Mouse (Mus musculus) forebrain, embryonic 11.5 days (tissue): Measurements from ENCODE around the gene Mycbp2. TPM values are rescaled to one million over a fixed set of nuclear protein-coding genes. Genes with fewer than 3 reads are reported as not detected.

ENCODE experiments used
- ATAC-seq: fragments of 200-750 bp; cut with Nextera tagmentation; replicated peaks from 2 replicates; pipeline ENCODE4 v1.8.0; 2017; ENCODE audit warnings: moderate TSS enrichment; ENCODE audit not compliant: low FRiP score
- DNase-seq: peaks from one replicate; pipeline ENCODE4 v3.0.0-alpha.2; 2017; ENCODE audit warnings: low spot score
- H3K27ac ChIP-seq: fragments of 300-500 bp; sonication (generic); 2 replicates; pipeline ENCODE4 v1.5.1; 2014; ENCODE audit warnings: low read depth, low read length
- H3K27me3 ChIP-seq: fragments of 300-500 bp; sonication (generic); 2 replicates; pipeline ENCODE4 v1.6.1; 2014; ENCODE audit warnings: mild to moderate bottlenecking, low read length, mixed read lengths; ENCODE audit not compliant: control insufficient read depth, insufficient read depth
- H3K36me3 ChIP-seq: fragments of 300-500 bp; sonication (generic); 2 replicates; pipeline ENCODE4 v1.6.1; 2014; ENCODE audit warnings: mild to moderate bottlenecking, low read length, moderate library complexity, mixed read lengths; ENCODE audit not compliant: control insufficient read depth, insufficient read depth
- H3K4me1 ChIP-seq: fragments of 300-500 bp; sonication (generic); replicated peaks from 2 replicates; pipeline ENCODE4 v1.6.1; 2014; ENCODE audit warnings: low read length, mixed read lengths; ENCODE audit not compliant: control insufficient read depth, insufficient read depth
- H3K4me2 ChIP-seq: fragments of 300-500 bp; sonication (generic); 2 replicates; pipeline ENCODE4 v1.6.1; 2014; ENCODE audit warnings: low read depth, mild to moderate bottlenecking, low read length, moderate library complexity, mixed read lengths; ENCODE audit not compliant: severe bottlenecking
- H3K4me3 ChIP-seq: fragments of 300-500 bp; sonication (generic); 2 replicates; pipeline ENCODE4 v1.5.1; 2014; ENCODE audit warnings: low read depth, low read length
- H3K9ac ChIP-seq: fragments of 300-500 bp; sonication (generic); 2 replicates; pipeline ENCODE4 v1.6.1; 2014; ENCODE audit warnings: low read length
- H3K9me3 ChIP-seq: fragments of 300-500 bp; sonication (generic); 2 replicates; pipeline ENCODE4 v1.6.1; 2016; ENCODE audit warnings: low read length, mixed read lengths; ENCODE audit not compliant: control insufficient read depth
- WGBS: fragments of 180-500 bp; shearing (Covaris S2); extraction: QIAGEN DNeasy Blood & Tissue Kit; methylation state at CpG from one replicate; pipeline ENCODE4 v1.1.7; 2014; 5-methylcytosine and 5-hydroxymethylcytosine counted together
- polyA plus RNA-seq: library from polyadenylated mRNA; unstranded; fragments of >200 nt; fragmentation: Nextera tagmentation; extraction: Ambion mirVana; gene quantifications from 2 replicates; pipeline ENCODE4 v1.2.1, GENCODE M21; 2014

The Mycbp2 gene
- polyA plus RNA-seq, 1 experiment from 2014 or later = 29.1 TPM

DNA sequence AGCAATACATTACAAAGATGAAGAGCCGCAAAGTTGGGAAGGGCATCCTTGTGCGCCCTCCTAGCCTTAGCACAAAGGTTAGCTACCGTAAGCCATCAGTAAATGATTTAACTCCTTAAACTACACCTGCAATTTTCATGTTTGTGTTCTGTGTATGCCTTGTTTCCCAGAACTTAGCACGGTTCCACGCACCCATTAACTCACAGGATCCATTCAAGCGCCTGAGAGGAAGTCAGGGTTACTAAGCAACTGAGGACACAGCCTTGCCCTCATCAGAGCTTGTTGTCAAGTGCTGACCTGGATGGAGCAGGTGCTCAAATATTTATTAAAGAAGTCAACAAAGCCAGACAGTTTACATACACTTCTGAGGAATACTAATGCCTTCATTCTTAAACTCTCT, 244.4 kb downstream of the Mycbp2 start:
- Histone ChIP-seq H3K4me1 (0 out of 2 replicates have a peak, but pooled peaks cover 4% of the 10 kb centered on the region), H3K36me3 (no peaks in the 10 kb centered on the region), H3K9ac (no peak overlapping the region), H3K27ac (no peak overlapping the region), H3K4me3 (no peak overlapping the region), H3K4me2 (no peak overlapping the region), H3K9me3 (no peaks in the 10 kb centered on the region), H3K27me3 (no peaks in the 10 kb centered on the region)
- no peak for ATAC-seq
- no peak for DNase-seq
- 69% methylated on average over 6 of the region's 6 CpGs for WGBS

DNA sequence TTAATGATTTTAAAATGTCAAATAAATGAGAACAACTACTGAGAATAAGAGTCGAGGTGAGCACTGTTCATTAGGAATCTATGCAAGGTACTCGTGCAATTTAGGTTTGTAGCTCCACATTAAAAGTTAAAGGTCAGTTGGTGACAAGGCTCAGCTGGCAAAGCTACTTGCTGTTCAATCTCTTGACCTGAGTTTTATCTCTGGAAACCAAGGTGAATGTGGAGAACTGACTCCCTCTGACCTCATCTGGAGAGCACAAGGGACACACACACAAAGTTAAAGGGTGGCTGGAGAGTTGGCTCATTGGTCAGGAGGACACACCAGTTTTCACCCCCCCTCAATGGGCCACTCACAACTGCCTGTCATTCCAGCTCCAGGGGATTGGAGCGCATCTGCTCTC, 245.4 kb downstream of the Mycbp2 start:
- no peak for DNase-seq
- H3K4me2 ChIP-seq = no peak overlapping the region
- H3K4me3 ChIP-seq = no peak overlapping the region
- H3K36me3 ChIP-seq = no peaks in the 10 kb centered on the region
- no peak for ATAC-seq
- H3K27me3 ChIP-seq = no peaks in the 10 kb centered on the region
- no peak overlapping the region for H3K9ac ChIP-seq
- 0 out of 2 replicates have a peak, but pooled peaks cover 5% of the 10 kb centered on the region for H3K4me1 ChIP-seq
- no peaks in the 10 kb centered on the region for H3K9me3 ChIP-seq
- no peak overlapping the region for H3K27ac ChIP-seq
- WGBS = 87% methylated on average over 3 of the region's 3 CpGs

GRCm38 (mm10) chr14:103100296-103100695, 246.3 kb downstream of the Mycbp2 start:
- Histone ChIP-seq H3K4me2 (no peak overlapping the region), H3K27me3 (no peaks in the 10 kb centered on the region), H3K4me1 (0 out of 2 replicates have a peak, but pooled peaks cover 5% of the 10 kb centered on the region), H3K27ac (no peak overlapping the region), H3K36me3 (no peaks in the 10 kb centered on the region), H3K9ac (no peak overlapping the region), H3K4me3 (no peak overlapping the region), H3K9me3 (no peaks in the 10 kb centered on the region)
- DNase-seq = no peak
- ATAC-seq = no peak
- WGBS = 85% methylated on average over 13 of the region's 13 CpGs

DNA sequence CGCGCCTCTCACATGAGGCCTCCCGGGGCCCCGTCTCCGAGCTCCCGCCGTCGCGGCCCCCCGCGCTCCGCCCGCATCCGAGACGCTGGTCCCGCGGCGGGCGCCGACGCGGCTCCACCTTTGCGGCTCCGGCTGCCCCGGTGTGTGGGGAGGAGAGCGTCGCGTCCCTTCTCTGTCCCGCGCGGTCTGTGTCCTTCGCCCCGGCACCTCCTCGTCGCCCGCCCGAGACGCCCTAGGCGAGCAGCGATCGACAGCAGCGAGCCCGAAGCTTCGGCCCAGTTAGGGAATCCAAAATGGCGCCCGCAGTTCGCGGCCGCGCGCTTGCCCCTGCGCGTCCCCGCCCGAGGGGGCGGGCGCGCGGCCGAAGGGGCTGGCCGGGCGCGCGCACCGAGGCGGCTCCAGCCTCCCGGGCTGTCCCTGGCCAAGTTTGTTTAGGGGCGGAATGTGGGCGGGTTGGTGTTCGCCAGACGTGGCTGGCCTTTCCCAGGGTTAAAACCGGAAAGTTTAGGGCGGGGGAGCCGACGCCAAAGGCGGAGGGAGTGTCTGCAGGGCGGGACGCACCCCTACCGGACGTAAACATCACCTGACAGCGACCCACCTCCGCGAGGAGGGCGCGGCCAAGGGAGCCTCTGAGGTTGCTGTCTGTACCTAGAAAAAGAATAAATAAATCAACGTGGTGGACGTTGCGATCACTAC, 247.2 kb downstream of the Mycbp2 start, which contains the start of gene Fbxl3:
Gene Fbxl3 (minus strand): TSS at position 329 of the 696 bp plus-strand sequence.
- Histone ChIP-seq H3K36me3 (no peaks in the 10 kb centered on the region), H3K4me3 (peak within 1 kb of the TSS; percentile 89), H3K9ac (peak within 1 kb of the TSS; percentile 99), H3K4me2 (peak within 1 kb of the TSS; percentile 58), H3K27ac (peak within 1 kb of the TSS; percentile 96), H3K9me3 (no peaks in the 10 kb centered on the region), H3K4me1 (0 out of 2 replicates have a peak, but pooled peaks cover 5% of the 10 kb centered on the region), H3K27me3 (no peaks in the 10 kb centered on the region)
- peak; percentile 90 for ATAC-seq
- WGBS = under 1% methylated on average over 62 of the region's 88 CpGs
- peak; percentile 91 for DNase-seq

DNA sequence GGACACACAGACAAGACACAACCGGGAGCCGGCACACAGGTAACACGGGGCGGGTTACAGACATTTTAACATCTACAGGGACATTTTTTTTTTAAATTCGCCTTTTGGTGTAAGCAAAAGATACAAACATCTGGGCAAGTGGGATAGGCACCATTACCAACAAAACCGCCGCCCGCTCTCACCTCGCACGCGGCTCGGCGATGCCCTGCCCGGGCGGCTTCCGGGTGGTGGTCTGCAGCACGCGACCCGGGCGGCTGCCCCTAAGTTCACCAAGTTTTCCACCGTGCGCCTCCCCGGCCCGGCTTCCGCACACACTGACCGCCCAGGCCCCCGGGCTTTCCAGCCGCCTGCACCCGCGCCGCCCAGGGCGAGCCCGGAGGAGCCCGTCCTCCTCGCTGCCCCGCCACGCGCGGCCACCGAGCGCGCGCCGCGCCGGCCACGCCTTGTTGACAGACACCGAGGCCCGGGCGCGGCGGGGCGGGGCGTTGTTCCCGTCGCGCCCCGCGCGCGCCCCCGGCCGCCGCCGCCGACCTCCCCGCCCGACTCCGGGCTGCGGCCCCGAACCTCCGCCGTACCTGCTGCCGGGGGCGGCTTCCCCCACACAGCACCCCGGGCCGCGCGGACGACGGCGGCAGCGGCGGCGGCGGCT, 247.9 kb downstream of the Mycbp2 start:
- under 1% methylated on average over 77 of the region's 86 CpGs for WGBS
- peak; percentile 81 for ATAC-seq
- peak overlapping the region; percentile 99 for H3K9ac ChIP-seq

GRCm38 (mm10) chr14:103098213-103098586, 248.4 kb downstream of the Mycbp2 start:
- no peak for ATAC-seq
- Histone ChIP-seq H3K4me2 (peak overlapping the region; percentile 58), H3K4me1 (0 out of 2 replicates have a peak, but pooled peaks cover 5% of the 10 kb centered on the region), H3K27me3 (no peaks in the 10 kb centered on the region), H3K27ac (no peak overlapping the region), H3K9ac (peak overlapping the region; percentile 99), H3K36me3 (no peaks in the 10 kb centered on the region), H3K9me3 (no peaks in the 10 kb centered on the region), H3K4me3 (peak overlapping the region; percentile 89)
- no peak for DNase-seq
- 6% methylated on average over 2 of the region's 2 CpGs for WGBS

More for the DNA sequence above, 247.9 kb downstream of the Mycbp2 start:
- H3K4me2 ChIP-seq = peak overlapping the region; percentile 58
- peak overlapping the region; percentile 89 for H3K4me3 ChIP-seq
- peak; percentile 92 for DNase-seq
- no peaks in the 10 kb centered on the region for H3K27me3 ChIP-seq
- 0 out of 2 replicates have a peak, but pooled peaks cover 5% of the 10 kb centered on the region for H3K4me1 ChIP-seq
- H3K9me3 ChIP-seq = no peaks in the 10 kb centered on the region
- H3K36me3 ChIP-seq = no peaks in the 10 kb centered on the region
- peak overlapping the region; percentile 96 for H3K27ac ChIP-seq

DNA sequence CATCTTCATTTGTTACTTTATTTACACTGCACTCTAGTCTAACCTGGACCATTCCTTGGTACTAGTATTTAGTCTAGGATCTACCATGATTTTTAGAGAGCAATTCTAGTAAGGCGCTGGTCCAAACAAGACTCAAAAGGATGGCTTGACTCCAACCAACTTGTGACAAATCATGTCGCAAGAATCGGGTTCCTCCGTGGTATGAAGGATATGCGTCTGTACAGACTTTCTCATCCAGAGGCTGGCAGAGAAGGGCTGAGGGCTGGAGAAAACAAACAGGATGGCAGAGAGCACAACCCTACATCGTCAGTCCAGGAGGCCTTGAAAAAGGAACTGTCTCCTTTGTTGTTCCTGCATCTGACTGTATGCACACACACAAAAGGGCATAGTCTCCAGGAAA, 250.0 kb downstream of the Mycbp2 start:
- no peak overlapping the region for H3K4me3 ChIP-seq
- no peaks in the 10 kb centered on the region for H3K36me3 ChIP-seq
- no peak overlapping the region for H3K4me2 ChIP-seq
- 80% methylated on average over 6 of the region's 6 CpGs for WGBS
- no peak overlapping the region for H3K9ac ChIP-seq
- H3K4me1 ChIP-seq = 0 out of 2 replicates have a peak, but pooled peaks cover 5% of the 10 kb centered on the region
- ATAC-seq (no peak), DNase-seq (no peak)
- H3K27ac ChIP-seq = no peak overlapping the region
- no peaks in the 10 kb centered on the region for H3K27me3 ChIP-seq
- no peaks in the 10 kb centered on the region for H3K9me3 ChIP-seq

GRCm38 (mm10) chr14:103095826-103096225, 250.8 kb downstream of the Mycbp2 start:
- Histone ChIP-seq H3K36me3 (no peaks in the 10 kb centered on the region), H3K27ac (no peak overlapping the region), H3K4me2 (no peak overlapping the region), H3K9ac (no peak overlapping the region), H3K4me1 (0 out of 2 replicates have a peak, but pooled peaks cover 5% of the 10 kb centered on the region), H3K4me3 (no peak overlapping the region), H3K9me3 (no peaks in the 10 kb centered on the region), H3K27me3 (no peaks in the 10 kb centered on the region)
- no peak for ATAC-seq
- WGBS = 92% methylated on average over 8 of the region's 8 CpGs
- DNase-seq = no peak
